Mouse (Mus musculus): ENCODE measurements around the gene Hsdl1.

Gene Hsdl1

GRCm38 (mm10) chr8:119530937-119531336 is 44.0 kb downstream of the Hsdl1 start:
- no peak for DNase-seq (ENCODE audit: low spot score in 2 of 2)

GRCm38 (mm10) chr8:119528762-119529161 is 46.2 kb downstream of the Hsdl1 start:
- no peak for DNase-seq (ENCODE audit: low spot score in 2 of 2)

- no peak for DNase-seq (ENCODE audit: low spot score in 2 of 2)
Measured at GRCm38 (mm10) chr8:119520102-119520501, 54.9 kb downstream of the Hsdl1 start.

- no peak for DNase-seq (ENCODE audit: low spot score in 2 of 2)
Measured at GRCm38 (mm10) chr8:119516674-119517073, 58.3 kb downstream of the Hsdl1 start.

GRCm38 (mm10) chr8:119515767-119516166 is 59.2 kb downstream of the Hsdl1 start:
- no peak for DNase-seq (ENCODE audit: low spot score in 2 of 2)

GRCm38 (mm10) chr8:119514940-119515339 is 60.0 kb downstream of the Hsdl1 start:
- DNase-seq (ENCODE audit: low spot score in 2 of 2) = no peak

- DNase-seq (ENCODE audit: low spot score in 2 of 2) = no peak
Measured at GRCm38 (mm10) chr8:119513405-119513804, 61.6 kb downstream of the Hsdl1 start.
